Mouse (Mus musculus) cerebellum, adult 2 months (tissue): ENCODE measurements at regions not wholly inside any gene's neighbourhood (a gene's known extent, or its start where the extent isn't known, plus 50 kb on each side); places are given as distances from the start of the nearest gene placed in this dataset.

Source experiments
- CTCF ChIP-seq: fragments of 200-500 bp; IDR thresholded peaks from 2 replicates; pipeline ENCODE4 v1.5.1; 2011; ENCODE audit warnings: low read depth, mild to moderate bottlenecking, control low read depth, low read length, moderate library complexity, borderline replicate concordance; ENCODE audit not compliant: insufficient read depth
- POLR2A ChIP-seq: fragments of 200-500 bp; IDR thresholded peaks from 2 replicates; pipeline ENCODE4 v1.6.1; 2011; ENCODE audit warnings: low read length, control low read depth, borderline replicate concordance; ENCODE audit not compliant: insufficient read depth

DNA sequence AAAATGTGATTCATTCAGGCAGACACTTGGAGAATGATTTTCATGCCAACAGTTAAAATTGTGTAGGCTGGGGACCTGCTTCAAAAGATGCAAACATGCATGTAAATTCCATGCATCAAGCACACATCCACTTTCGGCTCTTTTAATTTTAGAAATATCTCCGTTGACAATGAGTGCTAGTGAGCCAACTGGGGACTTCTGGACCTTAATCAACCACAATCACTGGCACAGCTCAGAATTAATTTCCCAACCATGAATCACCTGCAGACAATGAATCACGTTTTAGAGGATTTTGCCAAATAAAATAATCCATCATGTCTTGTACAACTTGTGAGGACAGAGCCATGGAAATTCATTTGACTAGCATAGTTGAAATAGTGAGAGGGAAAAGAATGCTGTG lies 667.8 kb downstream of the Mecom start:
- TF ChIP-seq CTCF (no peak), POLR2A (no peak)
